Mouse (Mus musculus) MEL (cell line): Measurements from ENCODE around the gene Ttll8. TPM values are rescaled to one million over a fixed set of nuclear protein-coding genes. Genes with fewer than 3 reads are reported as not detected.

ENCODE experiments used
- DNase-seq: peaks from one replicate; pipeline ENCODE4 v3.0.0; 2011; ENCODE audit warnings: low read depth, low spot score
- H3K27ac ChIP-seq: 2 replicates; pipeline ENCODE4 v1.5.1; 2012; ENCODE audit warnings: low read depth, mild to moderate bottlenecking, control low read depth, low read length, moderate library complexity; ENCODE audit not compliant: control insufficient read depth
- H3K27me3 ChIP-seq, 2 experiments: fragments of 150-350 bp in 1 of 2; sonication (generic) in 1 of 2; 2 replicates each; pipeline ENCODE4 v1.6.1; 2012; ENCODE audit warnings: low read length in 2 of 2, mild to moderate bottlenecking in 2 of 2, improper control_type of control experiment in 1 of 2, moderate library complexity in 1 of 2; ENCODE audit not compliant: insufficient read depth in 2 of 2, control insufficient read depth in 1 of 2
- H3K36me3 ChIP-seq, 2 experiments: 2 replicates each; pipeline ENCODE4 v1.6.1; 2012 to 2014; ENCODE audit warnings: low read length in 2 of 2, improper control_type of control experiment in 1 of 2, inconsistent platforms in 1 of 2, mild to moderate bottlenecking in 1 of 2; ENCODE audit not compliant: insufficient read depth in 2 of 2, control insufficient read depth in 1 of 2
- H3K4me1 ChIP-seq, 2 experiments: fragments of 150-350 bp in 1 of 2; sonication (generic) in 1 of 2; 2 replicates each; pipeline ENCODE4 v1.6.1; 2012; ENCODE audit warnings: low read length in 2 of 2, improper control_type of control experiment in 1 of 2, mild to moderate bottlenecking in 1 of 2; ENCODE audit not compliant: insufficient read depth in 2 of 2, control insufficient read depth in 1 of 2
- H3K4me3 ChIP-seq, 2 experiments: fragments of 150-350 bp in 1 of 2; sonication (generic) in 1 of 2; 2 replicates each; pipeline ENCODE4 v1.5.1; 2012; ENCODE audit warnings: low read depth in 2 of 2, low read length in 2 of 2, mild to moderate bottlenecking in 2 of 2, moderate library complexity in 2 of 2, control low read depth in 1 of 2, improper control_type of control experiment in 1 of 2; ENCODE audit not compliant: control insufficient read depth in 1 of 2, insufficient read depth in 1 of 2
- H3K79me2 ChIP-seq: 2 replicates; pipeline ENCODE4 v1.6.1; 2012; ENCODE audit warnings: mild to moderate bottlenecking, low read length, moderate library complexity; ENCODE audit not compliant: control insufficient read depth, poor library complexity, insufficient read depth
- H3K9ac ChIP-seq: 2 replicates; pipeline ENCODE4 v1.6.1; 2012; ENCODE audit warnings: low read depth, mild to moderate bottlenecking, control low read depth, low read length, moderate library complexity; ENCODE audit not compliant: control insufficient read depth, poor library complexity, severe bottlenecking
- H3K9me3 ChIP-seq: fragments of 150-350 bp; sonication (generic); replicated peaks from 2 replicates; pipeline ENCODE4 v1.6.1; 2012; ENCODE audit warnings: mild to moderate bottlenecking, low read length, improper control_type of control experiment, moderate library complexity; ENCODE audit not compliant: insufficient read depth
- BHLHE40 ChIP-seq: IDR thresholded peaks from 2 replicates; pipeline ENCODE4 v1.6.1; 2012; ENCODE audit warnings: low read depth, mild to moderate bottlenecking, inconsistent platforms, low read length, improper control_type of control experiment, borderline replicate concordance
- CHD1 ChIP-seq: IDR thresholded peaks from 2 replicates; pipeline ENCODE4 v1.6.1; 2012; ENCODE audit warnings: low read depth, mild to moderate bottlenecking, inconsistent platforms, low read length, improper control_type of control experiment
- CTCF ChIP-seq, 3 experiments: IDR thresholded peaks in 2 of 3; conservative IDR thresholded peaks in 1 of 3; 2 replicates each; pipeline ENCODE4 v1.5.1; 2011 to 2012; ENCODE audit warnings: low read length in 3 of 3, low read depth in 2 of 3, mild to moderate bottlenecking in 2 of 3, improper control_type of control experiment in 1 of 3, inconsistent platforms in 1 of 3, mixed read lengths in 1 of 3, moderate library complexity in 1 of 3; ENCODE audit not compliant: control insufficient read depth in 1 of 3, insufficient read depth in 1 of 3, poor library complexity in 1 of 3, severe bottlenecking in 1 of 3
- E2F4 ChIP-seq: IDR thresholded peaks from 2 replicates; pipeline ENCODE4 v1.6.1; 2011; ENCODE audit warnings: low read depth, low read length, improper control_type of control experiment, borderline replicate concordance
- ELF1 ChIP-seq: IDR thresholded peaks from 2 replicates; pipeline ENCODE4 v1.6.1; 2014; ENCODE audit warnings: low read depth, mild to moderate bottlenecking, inconsistent platforms, low read length, improper control_type of control experiment, moderate library complexity
- ETS1 ChIP-seq: IDR thresholded peaks from 2 replicates; pipeline ENCODE4 v1.6.1; 2012; ENCODE audit warnings: low read depth, mild to moderate bottlenecking, inconsistent platforms, low read length, improper control_type of control experiment, moderate library complexity
- GATA1 ChIP-seq: IDR thresholded peaks from 2 replicates; pipeline ENCODE4 v1.6.1; 2011; ENCODE audit warnings: low read depth, low read length, improper control_type of control experiment
- HCFC1 ChIP-seq: IDR thresholded peaks from 2 replicates; pipeline ENCODE4 v1.6.1; 2012; ENCODE audit warnings: low read depth, mild to moderate bottlenecking, inconsistent platforms, low read length, improper control_type of control experiment, moderate library complexity
- JUND ChIP-seq: IDR thresholded peaks from 2 replicates; pipeline ENCODE4 v1.6.1; 2011; ENCODE audit warnings: low read depth, mild to moderate bottlenecking, improper control_type of control experiment, low read length
- KAT2A ChIP-seq: conservative IDR thresholded peaks from 2 replicates; pipeline ENCODE4 v1.6.1; 2012; ENCODE audit warnings: low read depth, low read length, improper control_type of control experiment, inconsistent platforms
- MAFK ChIP-seq: IDR thresholded peaks from 2 replicates; pipeline ENCODE4 v1.6.1; 2011; ENCODE audit warnings: low read depth, mild to moderate bottlenecking, low read length, improper control_type of control experiment, borderline replicate concordance
- MAX ChIP-seq: IDR thresholded peaks from 2 replicates; pipeline ENCODE4 v1.6.1; 2011; ENCODE audit warnings: low read length, improper control_type of control experiment
- MAZ ChIP-seq: IDR thresholded peaks from 2 replicates; pipeline ENCODE4 v1.6.1; 2012; ENCODE audit warnings: low read depth, mild to moderate bottlenecking, inconsistent platforms, low read length, improper control_type of control experiment
- MEF2A ChIP-seq: IDR thresholded peaks from 2 replicates; pipeline ENCODE4 v1.6.1; 2014; ENCODE audit warnings: low read depth, mild to moderate bottlenecking, inconsistent platforms, low read length, improper control_type of control experiment; ENCODE audit not compliant: poor library complexity, insufficient replicate concordance, severe bottlenecking; ENCODE audit errors: extremely low read depth
- MXI1 ChIP-seq: IDR thresholded peaks from 2 replicates; pipeline ENCODE4 v1.6.1; 2011; ENCODE audit warnings: mild to moderate bottlenecking, low read depth, low read length, improper control_type of control experiment
- MYB ChIP-seq: IDR thresholded peaks from 2 replicates; pipeline ENCODE4 v1.6.1; 2011; ENCODE audit warnings: mild to moderate bottlenecking, low read depth, low read length, improper control_type of control experiment
- MYC ChIP-seq: IDR thresholded peaks from 2 replicates; pipeline ENCODE4 v1.6.1; 2011; ENCODE audit warnings: low read depth, mild to moderate bottlenecking, low read length, improper control_type of control experiment, moderate library complexity
- NELFE ChIP-seq: IDR thresholded peaks from 2 replicates; pipeline ENCODE4 v1.6.1; 2011; ENCODE audit warnings: low read depth, low read length, improper control_type of control experiment
- NRF1 ChIP-seq: IDR thresholded peaks from 2 replicates; pipeline ENCODE4 v1.6.1; 2014; ENCODE audit warnings: low read depth, mild to moderate bottlenecking, inconsistent platforms, low read length, improper control_type of control experiment, moderate library complexity; ENCODE audit not compliant: poor library complexity, insufficient read depth, severe bottlenecking
- POLR2A ChIP-seq, 2 experiments: IDR thresholded peaks; 2 replicates each; pipeline ENCODE4 v1.6.1; 2011 to 2012; ENCODE audit warnings: low read length in 2 of 2, mild to moderate bottlenecking in 2 of 2, control low read depth in 1 of 2, improper control_type of control experiment in 1 of 2, low read depth in 1 of 2, moderate library complexity in 1 of 2; ENCODE audit not compliant: control insufficient read depth in 1 of 2, insufficient read depth in 1 of 2, poor library complexity in 1 of 2
- POLR2AphosphoS5 ChIP-seq: IDR thresholded peaks from 2 replicates; pipeline ENCODE4 v1.6.1; 2012; ENCODE audit warnings: low read depth, borderline replicate concordance, mild to moderate bottlenecking, inconsistent platforms, low read length, moderate library complexity, mixed read lengths
- RAD21 ChIP-seq: IDR thresholded peaks from 2 replicates; pipeline ENCODE4 v1.6.1; 2011; ENCODE audit warnings: mild to moderate bottlenecking, low read depth, low read length, improper control_type of control experiment
- RCOR1 ChIP-seq: IDR thresholded peaks from 2 replicates; pipeline ENCODE4 v1.6.1; 2012; ENCODE audit warnings: low read depth, mild to moderate bottlenecking, inconsistent platforms, low read length, improper control_type of control experiment
- SIN3A ChIP-seq: IDR thresholded peaks from 2 replicates; pipeline ENCODE4 v1.6.1; 2012; ENCODE audit warnings: low read length, improper control_type of control experiment, inconsistent platforms
- SMC3 ChIP-seq: IDR thresholded peaks from 2 replicates; pipeline ENCODE4 v1.6.1; 2011; ENCODE audit warnings: low read depth, low read length, improper control_type of control experiment
- TAL1 ChIP-seq: IDR thresholded peaks from 2 replicates; pipeline ENCODE4 v1.6.1; 2012; ENCODE audit warnings: mild to moderate bottlenecking, inconsistent platforms, low read length, moderate library complexity, mixed read lengths
- TBP ChIP-seq: IDR thresholded peaks from 2 replicates; pipeline ENCODE4 v1.8.0; 2011; ENCODE audit warnings: low read depth, low read length, improper control_type of control experiment
- TCF12 ChIP-seq: IDR thresholded peaks from 2 replicates; pipeline ENCODE4 v1.6.1; 2014; ENCODE audit warnings: low read depth, mild to moderate bottlenecking, inconsistent platforms, low read length, improper control_type of control experiment, moderate library complexity
- USF1 ChIP-seq: IDR thresholded peaks from 2 replicates; pipeline ENCODE4 v1.6.1; 2014; ENCODE audit warnings: low read depth, mild to moderate bottlenecking, inconsistent platforms, low read length, improper control_type of control experiment, moderate library complexity
- USF2 ChIP-seq, 2 experiments: IDR thresholded peaks; 2 replicates each; pipeline ENCODE4 v1.6.1; 2011 to 2012; ENCODE audit warnings: improper control_type of control experiment in 2 of 2, low read length in 2 of 2, borderline replicate concordance in 1 of 2, inconsistent platforms in 1 of 2, low read depth in 1 of 2, mild to moderate bottlenecking in 1 of 2; ENCODE audit not compliant: insufficient read depth in 1 of 2
- ZC3H11A ChIP-seq: IDR thresholded peaks from 2 replicates; pipeline ENCODE4 v1.6.1; 2012; ENCODE audit warnings: low read depth, mild to moderate bottlenecking, inconsistent platforms, low read length, improper control_type of control experiment
- ZKSCAN1 ChIP-seq: IDR thresholded peaks from 2 replicates; pipeline ENCODE4 v1.6.1; 2012; ENCODE audit warnings: low read depth, mild to moderate bottlenecking, inconsistent platforms, low read length, improper control_type of control experiment, moderate library complexity
- ZNF384 ChIP-seq: IDR thresholded peaks from 2 replicates; pipeline ENCODE4 v1.6.1; 2012; ENCODE audit warnings: low read depth, mild to moderate bottlenecking, inconsistent platforms, low read length, improper control_type of control experiment
- polyA plus RNA-seq, 2 experiments: library from polyadenylated mRNA; stranded (reverse) in 1 of 2; unstranded in 1 of 2; fragments of >175 nt in 1 of 2; fragments of >200 nt in 1 of 2; gene quantifications; 2 replicates each; pipeline versions ENCODE4 v1.2.1 to v1.2.4; 2012; ENCODE audit warnings: low replicate concordance in 2 of 2, low read depth in 1 of 2; ENCODE audit not compliant: insufficient read length in 2 of 2, insufficient read depth in 1 of 2, missing spikeins in 1 of 2
- total RNA-seq: library from RNA; depleted of rRNA; stranded (reverse); fragments of 300-350 nt; gene quantifications from 2 replicates; pipeline ENCODE4 v1.2.3, GENCODE M21; 2012

The Ttll8 gene
- total and polyA plus RNA-seq, 3 experiments, result not detected

GRCm38 (mm10) chr15:88864270-88865030, 89.8 kb downstream of the Ttll8 start (continued):
- TF ChIP-seq KAT2A, result no peak

- H3K9ac ChIP-seq, result peak overlapping the region; percentile 88
- DNase-seq, result peak; percentile 91
- no peaks in the 10 kb centered on the region for H3K27me3 ChIP-seq
- peaks cover 23% of the 10 kb centered on the region for H3K79me2 ChIP-seq
- H3K4me3 ChIP-seq, result peak overlapping the region; percentile 65 to 78
- H3K4me1 ChIP-seq, result peaks cover 0 to 11% of the 10 kb centered on the region in 2 experiments; a peak in 2 of 4 replicates
- H3K9me3 ChIP-seq, result no peaks in the 10 kb centered on the region
- peaks cover 2 to 8% of the 10 kb centered on the region in 2 experiments; a peak in 2 of 4 replicates for H3K36me3 ChIP-seq
- no peak overlapping the region for H3K27ac ChIP-seq
- TF ChIP-seq MXI1 (peak; percentile 70), TAL1 (no peak), TCF12 (no peak), GATA1 (no peak), NRF1 (no peak), NELFE (no peak), BHLHE40 (peak; percentile 55; the same call in 1 of the 2 replicates), USF1 (peak; percentile 84), RCOR1 (no peak), MEF2A (no peak), CHD1 (no peak), ETS1 (no peak), POLR2AphosphoS5 (no peak), MAZ (peak; percentile 92), KAT2A (no peak), RAD21 (no peak), POLR2A (IDR thresholded peaks at IDR 0.05; ENCODE audit: control insufficient read depth in 1 of 2, insufficient read depth in 1 of 2, low read depth in 1 of 2, low read length in 2 of 2, poor library complexity in 1 of 2) (no peak), USF2 (IDR thresholded peaks at IDR 0.05; ENCODE audit: borderline replicate concordance in 1 of 2, insufficient read depth in 1 of 2, low read depth in 1 of 2, low read length in 2 of 2) (no peak), MYB (no peak), CTCF (IDR thresholded peaks at IDR 0.05 in 2 of 3, conservative IDR thresholded peaks at IDR 0.05 in 1 of 3; ENCODE audit: control insufficient read depth in 1 of 3, insufficient read depth in 1 of 3, low read depth in 2 of 3, low read length in 3 of 3, poor library complexity in 1 of 3, severe bottlenecking in 1 of 3) (0 out of 6 replicates have a peak, but pooled peaks of 1 of the 3 experiments have one; percentile 10), HCFC1 (0 out of 2 replicates have a peak, but pooled peaks have one; percentile 37), SIN3A (peak; percentile 89), SMC3 (no peak), ZNF384 (no peak), ELF1 (no peak), MAFK (no peak), JUND (no peak), TBP (no peak), ZKSCAN1 (no peak), ZC3H11A (no peak), E2F4 (no peak), MAX (peak; percentile 37; the same call in 1 of the 2 replicates), MYC (no peak)
Observed at GRCm38 (mm10) chr15:88863695-88864231, 90.5 kb downstream of the Ttll8 start.
